Mouse (Mus musculus) inflammation-experienced regulatory T-cells, adult 6 months (primary cell): Measurements from ENCODE around the gene Duxf3. TPM values are rescaled to one million over a fixed set of nuclear protein-coding genes. Genes with fewer than 3 reads are reported as not detected.
"Not testable (repeated sequence)": the region's sequence is repeated elsewhere in the genome, so short reads cannot be mapped to it uniquely, and the experiment has no call there.

Source experiments
- ATAC-seq: one replicate; pipeline ENCODE4 v1.8.0; 2017
- polyA plus RNA-seq, 3 experiments: library from polyadenylated mRNA; unstranded; fragments of 100-300 nt; shearing (Covaris generic); gene quantifications; one replicate each; pipeline ENCODE4 v1.2.1; 2017

The Duxf3 gene
- polyA plus RNA-seq, 3 experiments from 2014 or later = not detected

GRCm38 (mm10) chr10:58221571-58221970 is 10.9 kb downstream of the Duxf3 start:
- not testable (repeated sequence) for ATAC-seq

DNA sequence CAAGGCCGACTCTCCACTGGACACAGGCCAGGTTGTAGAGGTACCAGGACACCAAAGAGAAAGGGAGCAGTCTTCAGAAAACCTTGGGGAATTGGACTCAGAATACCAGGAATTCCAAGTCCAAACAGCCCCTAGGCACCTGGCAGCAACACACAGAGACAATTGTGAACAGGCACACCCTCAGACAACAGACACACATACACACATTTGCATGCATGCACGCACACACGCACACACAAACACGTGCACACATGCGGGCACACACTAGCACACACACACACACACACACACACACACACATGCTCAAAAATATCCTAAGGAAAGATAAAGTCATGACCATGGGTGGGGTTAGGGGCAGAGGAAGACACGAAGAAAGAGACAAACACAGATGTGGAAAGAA is 11.7 kb downstream of the Duxf3 start:
- ATAC-seq = no peak

- ATAC-seq = no peak
Measured at GRCm38 (mm10) chr10:58217366-58217765, 15.1 kb downstream of the Duxf3 start.

DNA sequence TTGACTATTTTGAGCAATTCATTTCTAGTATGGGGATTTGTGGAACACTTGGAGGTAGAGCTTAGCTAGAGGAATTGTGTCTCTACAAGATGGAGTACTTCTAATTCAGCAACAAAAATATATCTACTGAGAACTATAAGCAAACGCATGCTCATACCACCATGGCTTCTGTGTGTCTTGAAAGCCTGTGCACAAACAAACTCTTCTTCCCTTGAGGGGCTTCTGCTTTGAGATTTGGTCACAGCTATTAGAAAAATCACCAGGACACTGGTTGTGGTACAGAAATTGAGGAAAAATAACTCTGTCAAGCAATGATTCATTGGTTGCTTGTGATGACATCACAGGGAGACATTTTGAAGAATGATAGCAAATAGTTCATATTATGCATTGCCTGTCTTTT is 17.1 kb downstream of the Duxf3 start:
- no peak for ATAC-seq

- no peak for ATAC-seq
Measured at GRCm38 (mm10) chr10:58214934-58215333, 17.5 kb downstream of the Duxf3 start.

DNA sequence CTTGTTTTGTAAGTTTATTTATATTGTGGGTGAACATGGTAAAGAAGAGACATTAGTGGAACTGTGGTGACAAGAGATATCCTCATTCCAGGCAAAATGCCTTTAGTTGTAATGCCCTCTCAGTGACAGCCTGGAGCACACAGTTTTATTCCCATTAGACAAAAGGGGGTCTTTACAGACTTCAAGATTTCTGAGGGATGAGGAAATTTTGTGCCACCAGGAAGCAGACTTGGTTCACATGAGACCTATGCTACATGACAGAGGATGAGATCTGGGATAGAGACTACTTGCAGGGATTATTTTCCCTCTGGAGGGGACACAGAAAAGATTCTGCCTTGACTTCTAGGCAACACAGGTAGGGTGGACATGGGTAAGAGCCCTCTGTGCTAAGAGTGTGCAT is 18.0 kb downstream of the Duxf3 start:
- no peak for ATAC-seq

- ATAC-seq = no peak
Measured at GRCm38 (mm10) chr10:58212230-58212629, 20.2 kb downstream of the Duxf3 start.

DNA sequence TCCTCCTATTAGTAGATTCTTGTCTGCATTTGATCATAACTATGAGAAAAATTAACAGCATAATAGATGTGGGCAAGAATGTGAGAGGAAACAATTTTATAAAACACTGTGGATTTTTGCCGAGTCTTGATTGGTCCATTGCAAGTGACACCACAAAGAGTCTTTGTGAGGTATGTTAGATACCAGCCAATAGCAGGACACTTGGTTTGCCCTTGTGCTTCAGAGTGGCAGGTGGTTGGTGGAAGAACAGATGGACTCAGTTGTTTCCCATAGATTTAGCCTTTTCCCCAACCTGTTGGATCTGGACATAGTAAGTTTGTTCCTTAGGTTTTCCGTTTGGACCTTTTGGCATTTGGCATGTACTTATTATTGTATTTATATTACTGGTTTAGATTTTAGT is 21.3 kb downstream of the Duxf3 start:
- ATAC-seq = no peak

DNA sequence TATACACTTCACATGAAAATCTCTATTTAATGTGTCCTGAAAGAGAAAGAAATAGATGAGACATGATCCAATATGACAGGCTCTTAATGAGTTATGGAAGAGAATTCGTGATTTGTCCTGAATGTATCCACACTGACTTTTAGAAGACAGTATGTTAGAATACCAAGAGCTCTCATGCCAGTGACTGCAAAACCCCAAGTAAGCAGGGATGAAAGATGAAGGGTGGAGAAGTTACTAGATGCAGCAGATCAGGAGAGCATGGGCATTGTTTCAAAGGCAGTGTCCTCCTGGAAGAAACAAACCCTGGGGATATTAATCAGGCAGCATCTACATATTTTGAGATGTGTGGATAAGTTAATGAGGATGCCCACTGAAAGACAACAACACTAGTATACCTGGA is 22.0 kb downstream of the Duxf3 start:
- ATAC-seq = no peak

- no peak for ATAC-seq
Measured at GRCm38 (mm10) chr10:58209710-58210467, 22.6 kb downstream of the Duxf3 start.

- ATAC-seq = no peak
Measured at GRCm38 (mm10) chr10:58206639-58207404, 25.7 kb downstream of the Duxf3 start.

- ATAC-seq = no peak
Measured at GRCm38 (mm10) chr10:58205986-58206385, 26.5 kb downstream of the Duxf3 start.

Other genes with a start within 250 kb of the Duxf3 start
- not detected for gene AW822073, start 7.7 kb downstream of the Duxf3 start, polyA plus RNA-seq
- not detected for gene Gm4981, start 4.0 kb upstream of the Duxf3 start, polyA plus RNA-seq
- 10 to 100 TPM; 70.3 to 85.0 (median 78.0) TPM for gene Gcc2, start 22.8 kb upstream of the Duxf3 start, polyA plus RNA-seq
- gene Lims1, start 90.8 kb upstream of the Duxf3 start, polyA plus RNA-seq = 100 to 1,000 TPM in 2 of 3 experiments, 10 to 100 TPM in 1; 96.1 to 111 (median 106) TPM
- gene Ranbp2, start 214.2 kb upstream of the Duxf3 start, polyA plus RNA-seq = 10 to 100 TPM; 23.6 to 27.6 (median 27.3) TPM